Mouse (Mus musculus) hindbrain, postnatal 0 days (tissue): ENCODE data around the gene Slamf6. TPM values are rescaled to one million over a fixed set of nuclear protein-coding genes. Genes with fewer than 3 reads are reported as not detected.

Experiments used
- ATAC-seq: fragments of 200-750 bp; cut with Nextera tagmentation; 2 replicates; pipeline ENCODE4 v1.8.0; 2017; ENCODE audit warnings: mild to moderate bottlenecking, moderate TSS enrichment, moderate library complexity
- DNase-seq: peaks from one replicate; pipeline ENCODE4 v3.0.0-alpha.2; 2015; ENCODE audit warnings: low spot score
- H3K27ac ChIP-seq: fragments of 300-500 bp; sonication (generic); 2 replicates; pipeline ENCODE4 v1.5.1; 2014; ENCODE audit warnings: mild to moderate bottlenecking
- H3K27me3 ChIP-seq: fragments of 300-500 bp; sonication (generic); 2 replicates; pipeline ENCODE4 v1.6.1; 2014; ENCODE audit warnings: low read length, mixed read lengths; ENCODE audit not compliant: insufficient read depth
- H3K36me3 ChIP-seq: fragments of 300-500 bp; sonication (generic); 2 replicates; pipeline ENCODE4 v1.6.1; 2014; ENCODE audit warnings: low read length, mixed read lengths; ENCODE audit not compliant: insufficient read depth
- H3K4me1 ChIP-seq: fragments of 300-500 bp; sonication (generic); 2 replicates; pipeline ENCODE4 v1.6.1; 2014; ENCODE audit warnings: antibody characterized with exemption, low read length, mixed read lengths; ENCODE audit not compliant: insufficient read depth
- H3K4me2 ChIP-seq: fragments of 300-500 bp; sonication (generic); 2 replicates; pipeline ENCODE4 v1.6.1; 2014; ENCODE audit warnings: low read depth, mild to moderate bottlenecking, low read length, moderate library complexity, mixed read lengths
- H3K4me3 ChIP-seq: fragments of 300-500 bp; sonication (generic); 2 replicates; pipeline ENCODE4 v1.5.1; 2014; ENCODE audit warnings: low read length
- H3K9ac ChIP-seq: fragments of 300-500 bp; sonication (generic); replicated peaks from 2 replicates; pipeline ENCODE4 v1.6.1; 2014; ENCODE audit warnings: mild to moderate bottlenecking, low read length, moderate library complexity, mixed read lengths
- H3K9me3 ChIP-seq: fragments of 300-500 bp; sonication (generic); 2 replicates; pipeline ENCODE4 v1.6.1; 2016; ENCODE audit warnings: low read length, mixed read lengths
- CTCF ChIP-seq: IDR thresholded peaks from 2 replicates; pipeline ENCODE4 v1.5.1; 2016; ENCODE audit warnings: antibody characterized with exemption, control low read depth, low read depth
- WGBS: fragments of 180-500 bp; shearing (Covaris S2); extraction: QIAGEN DNeasy Blood & Tissue Kit; methylation state at CpG from one replicate; pipeline ENCODE4 v1.1.7; 2014; 5-methylcytosine and 5-hydroxymethylcytosine counted together
- polyA plus RNA-seq: library from polyadenylated mRNA; unstranded; fragments of >200 nt; fragmentation: Nextera tagmentation; extraction: Ambion mirVana; gene quantifications from 2 replicates; pipeline ENCODE4 v1.2.1, GENCODE M21; 2015
- total RNA-seq: library from RNA; depleted of rRNA; stranded (reverse); fragments of >200 nt; gene quantifications from 2 replicates; pipeline ENCODE4 v1.2.3, GENCODE M21; 2014; rRNA removed

The Slamf6 gene
- total and polyA plus RNA-seq, 2 experiments from 2014 or later: 0.15 to 0.42 TPM

- Histone ChIP-seq H3K4me2 (no peak overlapping the region), H3K27me3 (no peaks in the 10 kb centered on the region), H3K4me3 (no peak overlapping the region), H3K36me3 (no peaks in the 10 kb centered on the region), H3K9ac (no peak overlapping the region), H3K27ac (no peak overlapping the region), H3K9me3 (no peaks in the 10 kb centered on the region), H3K4me1 (no peaks in the 10 kb centered on the region)
- no peak for TF ChIP-seq CTCF
- 62% methylated on average over 7 of the region's 7 CpGs for WGBS
- ATAC-seq (no peak), DNase-seq (no peak)
Observed at GRCm38 (mm10) chr1:171996701-171997100, 79.4 kb downstream of the Slamf6 start.

GRCm38 (mm10) chr1:171998820-171999597, 81.7 kb downstream of the Slamf6 start:
- Histone ChIP-seq H3K27ac (no peak overlapping the region), H3K36me3 (peaks cover 6% of the 10 kb centered on the region; the same call in 1 of the 2 replicates), H3K4me3 (no peak overlapping the region), H3K4me2 (no peak overlapping the region), H3K9ac (no peak overlapping the region), H3K27me3 (no peaks in the 10 kb centered on the region), H3K9me3 (no peaks in the 10 kb centered on the region), H3K4me1 (no peaks in the 10 kb centered on the region)
- DNase-seq (no peak), ATAC-seq (no peak)
- no peak for TF ChIP-seq CTCF
- 93% methylated on average over 13 of the region's 13 CpGs for WGBS

- peak; percentile 65 for TF ChIP-seq CTCF
- H3K4me2 ChIP-seq: no peak overlapping the region
- H3K4me1 ChIP-seq: no peaks in the 10 kb centered on the region
- DNase-seq (peak; percentile 76), ATAC-seq (peak; percentile 74)
- no peaks in the 10 kb centered on the region for H3K27me3 ChIP-seq
- no peak overlapping the region for H3K9ac ChIP-seq
- H3K9me3 ChIP-seq: no peaks in the 10 kb centered on the region
- H3K4me3 ChIP-seq: no peak overlapping the region
- no peak overlapping the region for H3K27ac ChIP-seq
- H3K36me3 ChIP-seq: peaks cover 22% of the 10 kb centered on the region; the same call in 1 of the 2 replicates
- WGBS: 36% methylated on average over 3 of the region's 3 CpGs
Observed at GRCm38 (mm10) chr1:172000641-172001040, 83.3 kb downstream of the Slamf6 start.

DNA sequence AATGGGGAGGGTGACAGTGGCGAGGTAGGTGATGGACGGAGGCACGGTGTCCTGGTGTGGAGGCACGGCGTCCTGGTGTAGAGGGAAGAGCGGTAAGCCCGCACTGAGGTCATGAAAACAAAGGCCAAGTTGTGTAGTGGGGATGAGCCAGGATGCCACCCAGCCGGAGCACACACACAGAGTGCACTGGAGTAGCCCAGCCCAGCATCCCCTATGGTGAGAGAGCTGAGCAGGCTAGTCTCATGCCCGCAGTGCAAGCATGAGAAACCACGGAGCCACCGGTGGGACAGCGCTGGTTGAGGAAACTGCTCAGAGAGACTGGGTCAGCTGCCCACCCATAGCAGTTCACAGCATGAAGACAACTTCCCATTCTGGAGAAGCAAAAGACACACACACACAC, 84.3 kb downstream of the Slamf6 start:
- Histone ChIP-seq H3K4me2 (no peak overlapping the region), H3K9me3 (no peaks in the 10 kb centered on the region), H3K27ac (peak overlapping the region; percentile 60; the same call in 1 of the 2 replicates), H3K36me3 (peaks cover 28% of the 10 kb centered on the region), H3K4me3 (no peak overlapping the region), H3K4me1 (no peaks in the 10 kb centered on the region), H3K9ac (0 out of 2 replicates have a peak overlapping the region, but pooled peaks have one; percentile 33), H3K27me3 (no peaks in the 10 kb centered on the region)
- TF ChIP-seq CTCF: no peak
- peak; percentile 64 for ATAC-seq
- WGBS: 20% methylated on average over 12 of the region's 12 CpGs
- no peak for DNase-seq

Other genes starting within 250 kb of the Slamf6 start
- gene Cd48, start 235.5 kb upstream of the Slamf6 start, total RNA-seq: 0.54 and 2.1 TPM in 2 replicates
- gene Cd48, start 235.5 kb upstream of the Slamf6 start, polyA plus RNA-seq: 0.95 and 1.5 TPM in 2 replicates
- gene Slamf1, start 150.4 kb upstream of the Slamf6 start, total RNA-seq: 0.16 TPM in 1 of 2 replicates, not detected in the other
- 0.09 and 0.10 TPM in 2 replicates for gene Slamf1, start 150.4 kb upstream of the Slamf6 start, polyA plus RNA-seq
- gene Cd84, start 77.8 kb upstream of the Slamf6 start, total RNA-seq: 1.1 and 1.2 TPM in 2 replicates
- gene Cd84, start 77.8 kb upstream of the Slamf6 start, polyA plus RNA-seq: 1.6 and 1.7 TPM in 2 replicates
- gene Gm10521, start 21.9 kb upstream of the Slamf6 start, total RNA-seq: not detected in 2 replicates
- not detected in 2 replicates for gene Gm10521, start 21.9 kb upstream of the Slamf6 start, polyA plus RNA-seq
- 86.6 and 117 TPM in 2 replicates for gene Vangl2, start 110.9 kb downstream of the Slamf6 start, total RNA-seq
- gene Vangl2, start 110.9 kb downstream of the Slamf6 start, polyA plus RNA-seq: 33.0 and 36.5 TPM in 2 replicates
- gene Nhlh1, start 140.1 kb downstream of the Slamf6 start, total RNA-seq: 13.3 and 17.3 TPM in 2 replicates
- 2.3 and 2.4 TPM in 2 replicates for gene Nhlh1, start 140.1 kb downstream of the Slamf6 start, polyA plus RNA-seq
- gene Copa, start 165.0 kb downstream of the Slamf6 start, total RNA-seq: 189 and 191 TPM in 2 replicates
- gene Copa, start 165.0 kb downstream of the Slamf6 start, polyA plus RNA-seq: 136 and 142 TPM in 2 replicates
- 77.5 and 86.9 TPM in 2 replicates for gene Ncstn, start 165.3 kb downstream of the Slamf6 start, total RNA-seq
- gene Ncstn, start 165.3 kb downstream of the Slamf6 start, polyA plus RNA-seq: 95.0 and 101 TPM in 2 replicates
- 185 and 203 TPM in 2 replicates for gene Pex19, start 209.2 kb downstream of the Slamf6 start, total RNA-seq
- 140 and 144 TPM in 2 replicates for gene Pex19, start 209.2 kb downstream of the Slamf6 start, polyA plus RNA-seq
- gene Dcaf8, start 230.6 kb downstream of the Slamf6 start, total RNA-seq: 67.1 and 73.0 TPM in 2 replicates
- 73.1 and 79.1 TPM in 2 replicates for gene Dcaf8, start 230.6 kb downstream of the Slamf6 start, polyA plus RNA-seq